Mouse (Mus musculus) midbrain, embryonic 15.5 days (tissue): ENCODE measurements at regions not wholly inside any gene's neighbourhood (a gene's known extent, or its start where the extent isn't known, plus 50 kb on each side); places are given as distances from the start of the nearest gene placed in this dataset.

Experiments
- ATAC-seq: fragments of 200-750 bp; cut with Nextera tagmentation; replicated peaks from 2 replicates; pipeline ENCODE4 v1.8.0; 2017; ENCODE audit warnings: moderate TSS enrichment
- H3K27ac ChIP-seq: fragments of 300-500 bp; sonication (generic); 2 replicates; pipeline ENCODE4 v1.5.1; 2015; ENCODE audit warnings: mild to moderate bottlenecking, inconsistent platforms
- H3K27me3 ChIP-seq: fragments of 300-500 bp; sonication (generic); replicated peaks from 2 replicates; pipeline ENCODE4 v1.6.1; 2015; ENCODE audit warnings: inconsistent platforms
- H3K36me3 ChIP-seq: fragments of 300-500 bp; sonication (generic); replicated peaks from 2 replicates; pipeline ENCODE4 v1.6.1; 2015; ENCODE audit warnings: inconsistent platforms
- H3K4me1 ChIP-seq: fragments of 300-500 bp; sonication (generic); 2 replicates; pipeline ENCODE4 v1.6.1; 2015; ENCODE audit warnings: inconsistent platforms
- H3K4me2 ChIP-seq: fragments of 300-500 bp; sonication (generic); 2 replicates; pipeline ENCODE4 v1.6.1; 2015; ENCODE audit warnings: inconsistent platforms, mild to moderate bottlenecking, moderate library complexity
- H3K4me3 ChIP-seq: fragments of 300-500 bp; sonication (generic); 2 replicates; pipeline ENCODE4 v1.5.1; 2015; ENCODE audit warnings: mild to moderate bottlenecking, inconsistent platforms
- H3K9ac ChIP-seq: fragments of 300-500 bp; sonication (generic); 2 replicates; pipeline ENCODE4 v1.6.1; 2015; ENCODE audit warnings: mild to moderate bottlenecking, inconsistent platforms
- H3K9me3 ChIP-seq: fragments of 300-500 bp; sonication (generic); 2 replicates; pipeline ENCODE4 v1.6.1; 2016; ENCODE audit warnings: inconsistent platforms
- WGBS: fragments of 180-500 bp; shearing (Covaris S2); methylation state at CpG from one replicate; pipeline ENCODE4 v1.1.7; 2015; ENCODE audit warnings: mixed read lengths; 5-methylcytosine and 5-hydroxymethylcytosine counted together

- Histone ChIP-seq H3K36me3 (no peaks in the 10 kb centered on the region), H3K27me3 (no peaks in the 10 kb centered on the region), H3K9ac (no peak overlapping the region), H3K4me2 (no peak overlapping the region), H3K4me3 (no peak overlapping the region), H3K4me1 (no peaks in the 10 kb centered on the region), H3K27ac (no peak overlapping the region), H3K9me3 (no peaks in the 10 kb centered on the region)
- WGBS: 61% methylated on average over 10 of the region's 10 CpGs
- ATAC-seq: no peak
These were observed 337.7 kb upstream of the Nr5a2 start for GRCm38 (mm10) chr1:137297780-137298569.

GRCm38 (mm10) chr1:137289456-137289855, 329.2 kb upstream of the Nr5a2 start:
- Histone ChIP-seq H3K4me3 (no peak overlapping the region), H3K9me3 (no peaks in the 10 kb centered on the region), H3K4me2 (no peak overlapping the region), H3K27me3 (no peaks in the 10 kb centered on the region), H3K36me3 (no peaks in the 10 kb centered on the region), H3K9ac (no peak overlapping the region), H3K27ac (no peak overlapping the region), H3K4me1 (no peaks in the 10 kb centered on the region)
- no peak for ATAC-seq
- WGBS: 86% methylated on average over 9 of the region's 9 CpGs

GRCm38 (mm10) chr1:137283291-137283690, 323.0 kb upstream of the Nr5a2 start:
- Histone ChIP-seq H3K27me3 (no peaks in the 10 kb centered on the region), H3K36me3 (no peaks in the 10 kb centered on the region), H3K4me3 (no peak overlapping the region), H3K4me2 (no peak overlapping the region), H3K9me3 (no peaks in the 10 kb centered on the region), H3K9ac (no peak overlapping the region), H3K27ac (no peak overlapping the region), H3K4me1 (no peaks in the 10 kb centered on the region)
- no peak for ATAC-seq
- 87% methylated on average over 5 of the region's 5 CpGs for WGBS

- Histone ChIP-seq H3K9ac (no peak overlapping the region), H3K36me3 (no peaks in the 10 kb centered on the region), H3K27me3 (no peaks in the 10 kb centered on the region), H3K9me3 (no peaks in the 10 kb centered on the region), H3K27ac (no peak overlapping the region), H3K4me1 (no peaks in the 10 kb centered on the region), H3K4me3 (no peak overlapping the region), H3K4me2 (no peak overlapping the region)
- WGBS: 86% methylated on average over 5 of the region's 5 CpGs
- ATAC-seq: no peak
These were observed 322.2 kb upstream of the Nr5a2 start for GRCm38 (mm10) chr1:137282457-137282856.

- no peak for ATAC-seq
- no peak overlapping the region for H3K9ac ChIP-seq
- no peaks in the 10 kb centered on the region for H3K9me3 ChIP-seq
- no peaks in the 10 kb centered on the region for H3K4me1 ChIP-seq
- H3K27me3 ChIP-seq: no peaks in the 10 kb centered on the region
- H3K36me3 ChIP-seq: no peaks in the 10 kb centered on the region
- H3K4me3 ChIP-seq: no peak overlapping the region
- WGBS: 69% methylated on average over 10 of the region's 10 CpGs
- no peak overlapping the region for H3K4me2 ChIP-seq
- no peak overlapping the region for H3K27ac ChIP-seq
These were observed 320.4 kb upstream of the Nr5a2 start for GRCm38 (mm10) chr1:137280391-137281386.

GRCm38 (mm10) chr1:137279981-137280380, 319.7 kb upstream of the Nr5a2 start:
- no peaks in the 10 kb centered on the region for H3K36me3 ChIP-seq
- H3K9me3 ChIP-seq: no peaks in the 10 kb centered on the region
- no peak overlapping the region for H3K4me3 ChIP-seq
- H3K9ac ChIP-seq: no peak overlapping the region
- no peak overlapping the region for H3K4me2 ChIP-seq
- no peaks in the 10 kb centered on the region for H3K27me3 ChIP-seq
- H3K27ac ChIP-seq: no peak overlapping the region
- no peak for ATAC-seq
- no peaks in the 10 kb centered on the region for H3K4me1 ChIP-seq
- WGBS: 95% methylated on average over 2 of the region's 2 CpGs

GRCm38 (mm10) chr1:137270659-137271612, 310.7 kb upstream of the Nr5a2 start:
- H3K27me3 ChIP-seq: no peaks in the 10 kb centered on the region
- no peaks in the 10 kb centered on the region for H3K4me1 ChIP-seq
- no peaks in the 10 kb centered on the region for H3K9me3 ChIP-seq
- H3K4me2 ChIP-seq: no peak overlapping the region
- H3K27ac ChIP-seq: no peak overlapping the region
- no peak overlapping the region for H3K9ac ChIP-seq
- H3K4me3 ChIP-seq: no peak overlapping the region
- 40% methylated on average over 9 of the region's 9 CpGs for WGBS
- ATAC-seq: no peak
- no peaks in the 10 kb centered on the region for H3K36me3 ChIP-seq

GRCm38 (mm10) chr1:137262806-137263370, 302.6 kb upstream of the Nr5a2 start:
- no peak overlapping the region for H3K27ac ChIP-seq
- no peak overlapping the region for H3K4me3 ChIP-seq
- 24% methylated on average over 1 of the region's 1 CpGs for WGBS
- H3K36me3 ChIP-seq: no peaks in the 10 kb centered on the region
- no peak for ATAC-seq
- H3K4me1 ChIP-seq: peaks cover 22% of the 10 kb centered on the region
- H3K4me2 ChIP-seq: no peak overlapping the region
- no peaks in the 10 kb centered on the region for H3K9me3 ChIP-seq
- no peak overlapping the region for H3K9ac ChIP-seq
- H3K27me3 ChIP-seq: no peaks in the 10 kb centered on the region

GRCm38 (mm10) chr1:137262121-137262525, 301.9 kb upstream of the Nr5a2 start:
- no peak overlapping the region for H3K4me3 ChIP-seq
- WGBS: 18% methylated on average over 5 of the region's 5 CpGs
- 0 out of 2 replicates have a peak overlapping the region, but pooled peaks have one; percentile 2 for H3K27ac ChIP-seq
- H3K4me1 ChIP-seq: peaks cover 22% of the 10 kb centered on the region
- peak overlapping the region; percentile 8; the same call in 1 of the 2 replicates for H3K4me2 ChIP-seq
- ATAC-seq: peak; percentile 64; the same call in 1 of the 2 replicates
- no peaks in the 10 kb centered on the region for H3K27me3 ChIP-seq
- H3K36me3 ChIP-seq: no peaks in the 10 kb centered on the region
- H3K9me3 ChIP-seq: no peaks in the 10 kb centered on the region
- no peak overlapping the region for H3K9ac ChIP-seq

- Histone ChIP-seq H3K4me3 (no peak overlapping the region), H3K4me1 (peaks cover 6% of the 10 kb centered on the region; the same call in 1 of the 2 replicates), H3K9me3 (no peaks in the 10 kb centered on the region), H3K4me2 (no peak overlapping the region), H3K9ac (no peak overlapping the region), H3K36me3 (no peaks in the 10 kb centered on the region), H3K27me3 (no peaks in the 10 kb centered on the region; the same call in 1 of the 2 replicates), H3K27ac (no peak overlapping the region)
- ATAC-seq: no peak
- 68% methylated on average over 3 of the region's 3 CpGs for WGBS
These were observed 296.0 kb upstream of the Nr5a2 start for GRCm38 (mm10) chr1:137256294-137256693.

- Histone ChIP-seq H3K36me3 (no peaks in the 10 kb centered on the region), H3K27me3 (no peaks in the 10 kb centered on the region; the same call in 1 of the 2 replicates), H3K27ac (no peak overlapping the region), H3K4me3 (no peak overlapping the region), H3K9ac (no peak overlapping the region), H3K4me1 (peaks cover 5% of the 10 kb centered on the region; the same call in 1 of the 2 replicates), H3K9me3 (no peaks in the 10 kb centered on the region), H3K4me2 (no peak overlapping the region)
- ATAC-seq: peak; percentile 74
These were observed 294.8 kb upstream of the Nr5a2 start for GRCm38 (mm10) chr1:137255041-137255440.
